ENCODE assay signal across 19 mouse cellular contexts in the genomic region with DNA sequence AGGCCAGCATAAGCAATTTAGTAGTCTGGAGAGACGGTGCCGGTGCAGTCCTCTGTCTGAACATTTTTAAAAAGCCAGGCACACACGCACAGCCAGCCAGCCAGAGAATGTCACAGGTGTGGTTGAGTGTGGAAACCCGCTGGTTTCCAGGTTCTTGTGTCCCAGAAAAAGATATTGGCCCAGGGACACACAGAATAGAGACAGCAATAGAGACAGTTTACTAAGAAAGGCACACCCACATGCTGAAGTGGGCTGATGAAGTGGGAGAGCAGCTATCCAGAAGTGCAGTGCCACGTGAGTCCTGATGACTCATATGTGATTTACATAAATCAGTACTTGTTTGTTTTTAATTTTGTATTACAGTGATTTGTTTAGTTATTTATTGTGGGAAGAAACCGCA. TPM values are rescaled to one million over a fixed set of nuclear protein-coding genes. Genes with fewer than 3 reads are reported as not detected.
DNase-seq lines count a peak whose midpoint lies in the region; ATAC-seq and TF ChIP-seq lines count a peak whose summit lies in the region.
"Had no signal": no experiment of that assay in that cellular context is flagged by ENCODE, and none has a peak within 500 bp of the region (broad histone marks: within the 10 kb centered on the region; RNA-seq: fewer than 3 reads in every experiment).

No protein-coding gene starts in this region.

- H3K9ac ChIP-seq in heart, embryonic 13.5 days: no peak overlapping the region
- H3K9ac ChIP-seq in forebrain, embryonic 13.5 days: no peak overlapping the region
- H3K9ac ChIP-seq: forebrain, embryonic 12.5 days; kidney, embryonic 15.5 days; limb, embryonic 13.5 days; liver, embryonic 15.5 days; midbrain, embryonic 15.5 days had no signal

- no peak overlapping the region for H3K4me3 ChIP-seq in heart, embryonic 13.5 days
- no peak overlapping the region for H3K4me3 ChIP-seq in C2C12 (ENCODE audit: insufficient read depth, poor library complexity, severe bottlenecking)
- no peak overlapping the region for H3K4me3 ChIP-seq in lung, adult 2 months (replicated peaks; ENCODE audit: extremely low read depth, low read depth, low read length)
- H3K4me3 ChIP-seq in forebrain, embryonic 13.5 days: no peak overlapping the region
- H3K4me3 ChIP-seq: forebrain, embryonic 12.5 days; kidney, embryonic 15.5 days; layer of hippocampus, adult 2 months; left cerebral cortex, adult 2 months; limb, embryonic 13.5 days; liver, embryonic 15.5 days; midbrain, embryonic 15.5 days had no signal

- no peaks in the 10 kb centered on the region for H3K9me3 ChIP-seq in heart, embryonic 13.5 days
- no peaks in the 10 kb centered on the region for H3K9me3 ChIP-seq in forebrain, embryonic 13.5 days (replicated peaks)
- H3K9me3 ChIP-seq: forebrain, embryonic 12.5 days; kidney, embryonic 15.5 days; limb, embryonic 13.5 days; liver, embryonic 15.5 days; midbrain, embryonic 15.5 days had no signal

- H3K4me1 ChIP-seq in heart, embryonic 13.5 days: peaks cover 34% of the 10 kb centered on the region
- no peaks in the 10 kb centered on the region; the same call in 1 of the 2 replicates for H3K4me1 ChIP-seq in lung, adult 2 months (ENCODE audit: control insufficient read depth, insufficient read depth, low read length)
- H3K4me1 ChIP-seq in forebrain, embryonic 13.5 days: peaks cover 6% of the 10 kb centered on the region
- H3K4me1 ChIP-seq: kidney, embryonic 15.5 days; limb, embryonic 13.5 days had no signal

- 0 out of 2 replicates have a peak, but pooled peaks cover 12% of the 10 kb centered on the region for H3K27me3 ChIP-seq in heart, embryonic 13.5 days (replicated peaks)
- H3K27me3 ChIP-seq in C2C12 (ENCODE audit: control insufficient read depth, insufficient read depth, insufficient read length): no peaks in the 10 kb centered on the region
- H3K27me3 ChIP-seq in forebrain, embryonic 13.5 days: peaks cover 7% of the 10 kb centered on the region; the same call in 1 of the 2 replicates
- H3K27me3 ChIP-seq: liver, embryonic 15.5 days; midbrain, embryonic 15.5 days had no signal

- H3ac ChIP-seq in C2C12 (ENCODE audit: control insufficient read depth, insufficient read length, low read depth): no peak overlapping the region

- TF ChIP-seq POLR2A in lung, adult 2 months (IDR thresholded peaks at IDR 0.05; ENCODE audit: borderline replicate concordance, extremely low read depth, low read depth, low read length): no peak

- no peak overlapping the region for H3K27ac ChIP-seq in heart, embryonic 13.5 days (replicated peaks)
- no peak overlapping the region for H3K27ac ChIP-seq in forebrain, embryonic 13.5 days
- H3K27ac ChIP-seq: forebrain, embryonic 12.5 days; kidney, embryonic 15.5 days; layer of hippocampus, adult 2 months; left cerebral cortex, adult 2 months; limb, embryonic 13.5 days; liver, embryonic 15.5 days; midbrain, embryonic 15.5 days had no signal

- no peaks in the 10 kb centered on the region for H3K79me2 ChIP-seq in C2C12 (ENCODE audit: control insufficient read depth, insufficient read depth)

- ATAC-seq in heart, embryonic 13.5 days (ENCODE audit: extremely low read depth, insufficient number of reproducible peaks, low FRiP score, low TSS enrichment): no peak
- no peak for ATAC-seq in forebrain, embryonic 13.5 days
- ATAC-seq: inflammation-experienced regulatory T-cells, adult 6 months; midbrain, embryonic 15.5 days had no signal

- no peaks in the 10 kb centered on the region for H3K36me3 ChIP-seq in heart, embryonic 13.5 days
- no peaks in the 10 kb centered on the region for H3K36me3 ChIP-seq in C2C12 (ENCODE audit: control insufficient read depth, insufficient read depth)
- no peaks in the 10 kb centered on the region for H3K36me3 ChIP-seq in forebrain, embryonic 13.5 days (ENCODE audit: poor library complexity, severe bottlenecking)
- H3K36me3 ChIP-seq: forebrain, embryonic 12.5 days; kidney, embryonic 15.5 days; limb, embryonic 13.5 days; liver, embryonic 15.5 days; midbrain, embryonic 15.5 days had no signal

- 39% methylated on average over 6 of the region's 6 CpGs for WGBS in heart, embryonic 13.5 days
- WGBS in lung, adult 2 months: 52% methylated on average over 6 of the region's 6 CpGs
- 73% methylated on average over 6 of the region's 6 CpGs for WGBS in forebrain, embryonic 13.5 days

- no peaks in the 10 kb centered on the region for H3K79me3 ChIP-seq in C2C12 (ENCODE audit: low read depth)

- peak overlapping the region; percentile 28; the same call in 1 of the 2 replicates for H3K4me2 ChIP-seq in heart, embryonic 13.5 days
- no peak overlapping the region for H3K4me2 ChIP-seq in forebrain, embryonic 13.5 days
- H3K4me2 ChIP-seq: forebrain, embryonic 12.5 days; kidney, embryonic 15.5 days; limb, embryonic 13.5 days; liver, embryonic 15.5 days; midbrain, embryonic 15.5 days had no signal

- no peak for DNase-seq in heart, postnatal 4 days
- DNase-seq in 3T3-L1 (ENCODE audit: low read depth, low spot score): peak; percentile 49
- DNase-seq in lung, adult 2 months: peak; percentile 35
- DNase-seq in thymus, postnatal 25 days: no peak
- DNase-seq: cerebellum, adult 11-12 months; heart, adult 11 months; heart, postnatal 36 days; thymus, adult 2 months had no signal

- no peak for TF ChIP-seq CTCF in C2C12 (IDR thresholded peaks at IDR 0.05; ENCODE audit: control insufficient read depth, insufficient read depth, insufficient read length)
- TF ChIP-seq CTCF in lung, adult 2 months (IDR thresholded peaks at IDR 0.05; ENCODE audit: insufficient read depth, low read length): no peak

TF ChIP-seq in C2C12, 6 proteins besides CTCF, POLR2A, EP300 and RAD21:
- TF ChIP-seq CEBPB (IDR thresholded peaks at IDR 0.05; ENCODE audit: low read depth) (no peak), MAX (IDR thresholded peaks at IDR 0.05) (no peak), FOSL1 (IDR thresholded peaks at IDR 0.05; ENCODE audit: insufficient read depth, low read length, poor library complexity, severe bottlenecking) (no peak), MYOD1 (IDR thresholded peaks at IDR 0.05; ENCODE audit: control insufficient read depth, insufficient read length, low read depth) (no peak), MYOG (IDR thresholded peaks at IDR 0.05; ENCODE audit: control insufficient read depth, extremely low read depth, insufficient read length) (no peak), USF1 (IDR thresholded peaks at IDR 0.05; ENCODE audit: low read depth) (peak; percentile 33)

RNA-seq across cellular contexts. Expression of a gene that starts 5.3 kb away (rescaled TPM):
- polyA plus RNA-seq in heart, embryonic 13.5 days (2015; fragmentation: Nextera tagmentation; extraction: Ambion mirVana): 1.3 and 1.8 TPM in 2 replicates
- 10 to 100 TPM; 11.0 to 11.6 TPM for total RNA-seq in heart, postnatal 4 days (2021)
- polyA plus RNA-seq in C2C12 (2012; fragmentation: generic; extraction: Trizol): 3.4 TPM
- polyA plus RNA-seq in lung, adult 2 months (2012; rRNA removed): 6.4 and 11.1 TPM in 2 replicates
- polyA plus RNA-seq in forebrain, embryonic 13.5 days (2015; fragmentation: Nextera tagmentation; extraction: Ambion mirVana): 4.1 and 4.6 TPM in 2 replicates

Comparison
In these comparisons a context has a peak if more than half of its experiments do, and no peak if none do; other contexts are left out.
1. DNase-seq: peak in 3T3-L1 (single experiment) and lung, adult 2 months (single experiment); none in heart, postnatal 4 days (single experiment) and thymus, postnatal 25 days (single experiment).